Mouse (Mus musculus): Measurements from ENCODE around the gene Vmn2r81.
"Not testable (repeated sequence)": the region's sequence is repeated elsewhere in the genome, so short reads cannot be mapped to it uniquely, and the experiment has no call there.

GRCm38 (mm10) chr10:79247392-79247791 lies at the start of gene Vmn2r81:
- TF ChIP-seq POLR2AphosphoS5 (IDR thresholded peaks at IDR 0.05; ENCODE audit: insufficient replicate concordance, low read depth, low read length); CTCF (IDR thresholded peaks at IDR 0.05; ENCODE audit: low read depth, low read length); TAL1 (conservative IDR thresholded peaks at IDR 0.05; ENCODE audit: low read depth, low read length); GATA1 (IDR thresholded peaks at IDR 0.05; ENCODE audit: borderline replicate concordance, low read length): not testable (repeated sequence)
